Mouse (Mus musculus) gastrocnemius, postnatal 36 days (tissue): ENCODE measurements around the gene Samd4b. TPM values are rescaled to one million over a fixed set of nuclear protein-coding genes. Genes with fewer than 3 reads are reported as not detected.
A peak's percentile ranks its signal among the peaks of the same experiment; 100 is the strongest.

Experiments used
- DNase-seq, 2 experiments: peaks; one replicate each; pipeline ENCODE4 v3.0.0; 2022
- intact Hi-C: fragments of 180-260 bp; cut with DNase I; formaldehyde crosslinking; loops from one replicate; pipeline ENCODE4 v1.15.1; 2025
- total RNA-seq, 2 experiments: library from RNA; stranded (reverse); gene quantifications; 2 replicates each; pipeline ENCODE4 v1.2.3; 2021

The Samd4b gene
- total RNA-seq, 2 experiments from 2014 or later: 11.6 to 13.9 TPM

DNA sequence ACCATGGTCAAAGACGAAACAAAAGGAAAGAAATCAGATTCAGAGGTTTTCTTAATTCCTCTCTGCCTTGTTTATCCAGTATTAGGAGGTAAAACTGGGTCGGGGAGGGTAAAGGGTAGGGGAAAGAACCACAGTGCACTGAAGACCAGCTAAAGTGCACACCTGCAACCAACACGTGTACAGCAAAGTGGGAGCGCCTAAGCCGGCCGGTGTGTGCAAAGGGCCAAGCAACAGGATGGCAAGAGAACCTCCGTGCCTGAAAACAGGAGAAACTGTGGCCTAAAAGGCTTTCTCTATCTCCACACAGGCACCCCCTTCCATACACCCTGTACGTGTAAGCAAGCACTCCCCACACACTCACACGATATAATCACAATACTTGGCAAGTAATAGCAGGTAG, 212.7 kb downstream of the Samd4b start:
- intact Hi-C loops: no loop called here
- no peak for DNase-seq

DNA sequence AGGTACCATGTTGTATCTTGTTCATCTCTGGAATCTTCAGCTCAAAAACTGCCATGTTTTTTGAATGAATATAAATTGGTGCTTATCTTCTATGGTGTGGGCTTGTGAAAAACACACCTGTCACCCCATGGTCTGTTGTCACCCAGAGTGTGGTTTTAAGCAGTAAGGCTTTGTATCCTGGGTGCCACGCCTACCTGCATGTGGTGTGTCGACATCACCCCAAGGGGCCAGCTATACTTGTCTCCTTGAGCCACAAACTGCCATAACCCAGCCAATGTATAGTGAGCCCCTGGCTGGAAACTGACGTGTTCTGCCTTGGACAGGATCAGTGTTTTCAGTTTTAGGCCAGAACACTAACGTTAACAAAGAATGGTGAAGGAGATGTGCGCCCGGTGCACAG, 213.8 kb downstream of the Samd4b start:
- no peak for DNase-seq
- intact Hi-C loops: no loop called here

DNA sequence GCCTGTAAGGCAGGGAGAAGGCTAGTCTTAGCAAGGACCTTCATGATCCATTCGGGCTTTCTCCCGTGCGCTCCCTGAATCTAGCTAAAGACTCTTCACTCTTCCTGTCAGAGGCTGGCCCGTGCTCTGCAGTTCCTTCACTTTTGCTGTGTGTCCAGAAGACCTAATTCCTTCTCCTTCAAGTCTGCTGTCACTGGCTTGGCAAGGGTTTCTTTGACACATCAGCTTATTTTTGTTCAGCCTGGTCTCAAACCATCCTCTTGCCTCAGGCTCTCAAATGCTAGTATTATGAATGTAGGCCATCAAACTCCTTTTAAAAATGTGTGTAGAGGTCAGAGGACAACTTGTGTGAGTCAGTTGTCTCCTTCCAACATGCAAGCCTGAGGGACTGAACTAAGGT, 214.3 kb downstream of the Samd4b start:
- no peak for DNase-seq
- intact Hi-C loops: no loop called here

DNA sequence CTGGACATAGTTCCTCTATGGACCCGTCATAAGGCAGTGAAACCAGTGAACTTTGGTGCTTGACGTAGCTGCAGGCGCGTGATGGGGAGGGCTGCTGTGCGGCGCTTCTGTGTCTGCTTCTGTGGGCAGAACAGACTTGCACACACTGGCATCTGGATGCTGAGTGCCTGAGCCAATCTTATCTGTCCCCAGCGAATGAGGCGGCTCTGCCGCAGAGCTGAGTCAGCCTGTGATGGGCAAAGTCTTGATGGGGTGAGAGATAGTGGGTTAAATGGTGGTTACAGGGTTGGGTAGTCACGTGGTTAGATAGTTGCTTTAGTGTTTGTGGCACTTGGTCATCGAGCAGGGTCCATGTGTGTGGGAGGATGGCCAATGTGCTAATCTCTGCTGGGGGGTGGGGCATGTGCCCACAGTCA, 215.0 kb downstream of the Samd4b start:
- peak in 1 of 2 experiments; percentile 26 for DNase-seq
- intact Hi-C loops: no loop called here

DNA sequence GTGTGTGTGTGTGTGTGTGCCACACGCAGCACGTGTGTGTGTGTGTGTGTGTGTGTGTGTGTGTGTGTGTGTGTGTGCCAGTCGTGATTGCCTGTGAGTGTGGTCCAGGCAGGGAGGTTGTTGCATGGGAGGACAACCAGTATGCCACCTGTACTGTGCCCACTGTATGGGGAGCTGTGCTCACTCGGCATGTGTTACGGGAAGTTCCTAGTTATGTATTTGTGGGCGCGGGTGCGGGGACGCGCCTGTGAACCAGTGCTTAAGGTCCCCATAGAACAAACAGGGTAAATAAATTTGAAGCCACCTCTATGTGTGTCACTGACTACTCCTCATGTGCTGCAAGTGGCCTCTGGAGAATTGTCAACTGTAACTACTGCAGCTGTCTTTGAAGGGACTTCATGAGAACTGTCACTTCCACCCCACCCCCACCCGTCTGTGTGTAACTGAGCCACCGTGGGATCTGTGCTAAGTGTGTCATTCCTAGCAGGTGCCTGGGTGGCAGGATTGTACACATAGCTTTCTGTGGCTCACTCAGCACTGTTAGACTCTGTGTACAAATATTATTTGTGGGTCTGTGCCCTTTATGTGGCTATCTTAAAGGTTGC, 215.5 kb downstream of the Samd4b start:
- DNase-seq: no peak
- intact Hi-C loops: no loop called here

DNA sequence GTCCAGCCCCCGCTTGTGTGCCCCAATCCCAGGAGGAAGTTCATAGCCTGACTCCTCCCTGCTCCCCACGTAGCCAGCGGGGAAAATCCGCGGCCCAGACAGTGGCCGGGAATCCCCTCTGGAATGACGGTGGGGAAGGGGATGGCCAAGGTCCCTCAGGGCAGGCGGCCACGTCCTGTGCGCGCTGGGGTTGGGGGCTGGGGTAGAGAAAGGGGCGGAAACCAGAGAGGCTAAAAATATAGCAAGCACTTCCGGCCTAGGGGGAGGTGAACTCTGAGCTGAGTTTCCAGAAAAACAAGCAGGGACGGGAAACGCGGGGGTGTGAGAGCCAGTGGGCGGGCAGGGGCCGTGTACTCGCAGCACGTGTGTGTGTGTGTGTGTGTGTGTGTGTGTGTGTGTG, 216.0 kb downstream of the Samd4b start:
- intact Hi-C loops: no loop called here
- DNase-seq: peak; percentile 76 to 78

DNA sequence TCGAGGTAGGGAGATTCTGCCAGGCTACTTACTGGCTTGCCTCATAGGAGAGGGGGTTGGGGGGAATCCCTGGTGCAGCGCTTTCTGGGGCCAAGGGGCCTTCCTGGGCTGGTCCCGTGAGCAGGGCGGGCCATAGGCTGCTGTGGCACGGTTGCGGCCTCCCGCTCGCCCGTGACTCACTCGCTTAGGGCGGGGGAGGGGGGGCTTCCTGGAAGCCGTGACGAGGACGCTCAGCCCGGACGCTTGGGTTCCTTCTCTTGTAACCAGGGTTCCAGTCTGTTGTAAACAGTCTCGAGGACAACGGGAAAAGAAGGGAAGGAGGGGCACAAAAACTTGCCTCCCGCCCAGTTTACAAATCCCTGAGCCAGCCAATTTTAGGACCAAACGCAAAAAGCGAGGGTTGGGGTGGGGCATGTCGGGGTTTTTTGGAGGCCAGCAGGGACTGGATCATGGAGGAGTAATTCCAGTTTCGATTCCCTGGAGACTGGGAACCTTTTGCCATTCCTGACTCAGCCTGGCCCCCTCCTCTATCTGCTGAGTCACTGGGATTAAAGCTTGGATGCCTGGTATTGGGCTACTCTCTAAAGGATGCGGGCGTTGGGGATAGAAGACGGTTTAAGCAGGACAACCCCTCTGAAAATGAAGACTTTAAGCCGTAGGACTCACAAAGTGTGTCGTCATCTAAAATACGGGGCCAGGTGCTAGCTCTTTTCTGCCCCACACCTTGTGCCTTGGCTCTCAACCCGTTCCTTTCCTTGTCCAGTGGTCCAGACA, 216.7 kb downstream of the Samd4b start:
- intact Hi-C loops: no loop called here
- DNase-seq: peak; percentile 72 to 81

DNA sequence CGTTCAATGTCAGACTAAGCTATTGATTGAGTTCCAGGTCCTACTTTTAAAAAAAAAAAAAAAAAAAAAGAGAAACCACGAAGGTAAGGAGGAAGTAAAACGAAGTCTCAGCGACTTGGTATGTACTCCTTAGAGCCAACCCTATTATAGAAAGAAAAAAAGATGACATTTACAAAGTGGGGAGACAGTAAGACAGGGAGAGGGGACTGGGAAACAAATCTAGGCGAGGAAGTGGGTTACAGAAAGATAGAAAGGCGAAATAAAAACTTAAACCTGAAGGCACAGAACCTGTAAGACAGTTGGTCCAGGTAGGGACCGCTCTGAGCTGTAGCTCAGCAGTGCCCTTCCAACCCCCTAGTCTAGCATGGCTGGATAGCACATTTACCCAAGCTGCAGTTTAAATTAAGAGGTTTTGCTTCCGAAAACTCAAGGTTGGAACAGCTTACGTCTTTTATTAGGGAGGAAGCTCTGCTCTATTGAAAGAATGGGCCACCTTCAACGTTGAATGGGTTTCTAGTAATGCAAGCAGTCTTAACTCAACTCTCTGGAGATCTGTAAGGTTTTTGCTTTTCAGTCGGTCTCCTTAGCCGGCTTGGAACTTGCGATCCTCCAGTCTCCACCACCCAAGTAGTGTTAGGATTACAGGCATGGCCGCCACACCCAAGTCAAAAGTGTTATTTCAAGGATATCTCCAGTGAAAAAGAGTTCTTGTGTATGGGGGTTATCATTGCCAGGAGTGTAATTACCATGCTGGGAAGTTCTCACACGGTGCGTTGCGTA, 217.5 kb downstream of the Samd4b start, which contains the start of gene Zfp36:
TSS of gene Zfp36 (minus strand) at position 17 of the 780 bp plus-strand sequence.
- no peak for DNase-seq

DNA sequence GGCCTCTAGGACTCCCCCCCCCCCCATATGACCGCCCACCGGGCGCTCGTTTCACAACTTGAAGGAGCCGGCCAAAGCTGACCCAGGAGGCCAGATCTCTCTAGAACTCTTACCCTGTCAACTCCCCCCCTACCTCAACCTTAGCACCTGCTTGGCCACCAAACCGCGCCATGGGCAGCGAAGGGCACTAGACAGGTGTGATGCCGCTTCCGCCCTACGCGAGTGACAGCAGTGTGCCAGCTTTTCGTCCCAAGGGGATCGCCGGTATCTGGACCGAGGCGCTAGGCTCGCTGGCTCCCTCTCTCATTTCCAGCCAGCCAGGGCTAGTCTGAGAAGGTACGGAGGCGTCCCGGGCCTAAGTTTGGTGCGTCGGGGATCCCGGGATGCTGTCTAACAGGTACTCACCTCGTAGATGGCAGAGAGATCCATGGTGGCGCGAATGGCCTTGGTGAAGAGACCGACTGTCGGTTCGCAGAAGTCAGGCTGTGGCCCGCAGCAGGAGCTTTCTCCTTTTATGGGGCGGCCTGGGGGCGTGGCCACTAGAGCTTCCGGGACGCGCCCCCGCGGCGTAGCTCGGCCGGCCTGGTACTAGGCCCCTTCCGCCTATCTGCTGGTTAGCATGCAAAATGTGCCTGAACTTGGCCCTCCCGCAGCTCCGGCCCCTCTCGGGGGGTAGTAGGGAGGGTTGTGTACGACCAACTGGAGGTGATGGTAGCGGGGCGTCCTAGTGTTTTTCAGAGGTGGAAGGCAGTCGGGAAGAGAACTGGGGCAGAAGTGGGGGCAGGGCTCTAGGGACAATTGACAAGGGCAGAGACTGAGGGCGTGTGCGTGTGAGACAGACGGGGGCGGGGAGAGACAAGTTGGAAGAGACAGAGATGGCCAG, 218.9 kb downstream of the Samd4b start:
- intact Hi-C loops: no loop called here
- peak; percentile 96 for DNase-seq

More for the DNA sequence above, 217.5 kb downstream of the Samd4b start, which contains the start of gene Zfp36:
- intact Hi-C loops: no loop called here

DNA sequence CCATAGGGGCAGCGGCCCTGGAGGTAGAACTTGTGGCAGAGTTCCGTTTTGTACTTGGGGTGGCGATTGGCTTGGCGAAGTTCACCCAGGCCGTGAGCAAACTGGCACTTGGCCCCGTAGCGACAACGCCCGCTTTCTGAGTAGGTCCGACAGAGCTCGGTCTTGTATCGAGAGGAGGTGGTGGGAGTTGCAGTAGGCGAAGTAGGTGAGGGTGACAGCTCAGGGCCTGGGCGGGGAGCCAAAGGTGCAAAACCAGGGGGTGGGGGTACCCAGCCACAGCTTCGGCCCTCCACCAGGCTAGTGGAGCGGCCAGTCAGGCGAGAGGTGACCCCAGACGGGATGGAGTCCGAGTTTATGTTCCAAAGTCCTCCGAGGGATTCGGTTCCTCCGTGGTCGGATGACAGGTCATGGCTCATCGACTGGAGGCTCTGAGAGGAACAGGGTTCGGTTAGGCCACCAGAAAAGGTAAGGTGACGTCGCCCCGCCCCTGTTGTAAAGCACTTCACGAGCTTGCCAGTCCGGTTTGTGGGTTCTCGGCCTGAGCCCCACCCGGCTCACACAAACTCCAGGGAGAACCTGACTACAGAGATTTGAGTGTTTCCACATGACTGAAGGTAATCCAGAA, 219.8 kb downstream of the Samd4b start:
- intact Hi-C loops: no loop called here
- peak; percentile 58 to 67 for DNase-seq

DNA sequence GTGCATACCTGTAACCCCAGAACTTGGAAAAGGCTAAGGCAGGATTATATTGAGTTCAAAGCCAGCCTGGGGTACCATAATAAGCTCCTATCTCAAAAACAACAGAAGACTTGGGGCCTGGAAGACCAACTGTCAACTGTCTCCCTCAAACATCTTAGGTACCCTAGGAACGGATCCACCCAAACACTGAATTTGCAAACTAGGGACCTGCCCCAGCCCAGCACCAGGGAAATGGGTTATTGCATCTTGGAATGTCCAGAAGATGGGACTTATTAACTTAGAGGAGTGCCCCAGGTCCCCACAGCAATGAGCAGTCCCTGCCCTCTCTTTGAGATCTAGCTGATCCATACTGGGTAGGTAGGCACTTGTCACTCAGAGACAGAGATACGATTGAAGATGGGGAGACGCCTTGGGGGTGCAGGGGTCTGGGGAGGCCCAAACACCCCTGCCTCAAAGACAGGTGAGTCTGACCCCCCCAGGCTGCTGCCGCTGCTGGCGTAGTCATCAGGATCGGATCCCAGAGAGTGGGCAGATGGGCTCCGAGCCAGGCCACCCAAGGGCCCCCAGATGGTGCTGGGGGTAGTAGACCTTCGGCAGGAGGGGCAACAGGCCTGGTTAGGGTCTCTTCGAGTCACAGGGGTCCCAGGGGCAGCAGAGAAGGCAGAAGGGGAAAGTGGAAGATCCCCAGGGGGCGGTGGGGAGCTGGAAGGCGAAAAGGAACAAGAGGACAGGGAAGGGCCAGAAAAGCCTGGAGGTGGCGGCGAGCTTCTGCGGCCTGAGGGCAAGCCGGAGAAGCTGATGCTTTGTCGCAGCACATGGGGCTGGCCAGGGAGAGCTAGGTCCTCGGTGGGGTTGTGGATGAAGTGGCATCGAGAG, 220.5 kb downstream of the Samd4b start:
- intact Hi-C loops: no loop called here
- peak in 1 of 2 experiments; percentile 53 for DNase-seq

DNA sequence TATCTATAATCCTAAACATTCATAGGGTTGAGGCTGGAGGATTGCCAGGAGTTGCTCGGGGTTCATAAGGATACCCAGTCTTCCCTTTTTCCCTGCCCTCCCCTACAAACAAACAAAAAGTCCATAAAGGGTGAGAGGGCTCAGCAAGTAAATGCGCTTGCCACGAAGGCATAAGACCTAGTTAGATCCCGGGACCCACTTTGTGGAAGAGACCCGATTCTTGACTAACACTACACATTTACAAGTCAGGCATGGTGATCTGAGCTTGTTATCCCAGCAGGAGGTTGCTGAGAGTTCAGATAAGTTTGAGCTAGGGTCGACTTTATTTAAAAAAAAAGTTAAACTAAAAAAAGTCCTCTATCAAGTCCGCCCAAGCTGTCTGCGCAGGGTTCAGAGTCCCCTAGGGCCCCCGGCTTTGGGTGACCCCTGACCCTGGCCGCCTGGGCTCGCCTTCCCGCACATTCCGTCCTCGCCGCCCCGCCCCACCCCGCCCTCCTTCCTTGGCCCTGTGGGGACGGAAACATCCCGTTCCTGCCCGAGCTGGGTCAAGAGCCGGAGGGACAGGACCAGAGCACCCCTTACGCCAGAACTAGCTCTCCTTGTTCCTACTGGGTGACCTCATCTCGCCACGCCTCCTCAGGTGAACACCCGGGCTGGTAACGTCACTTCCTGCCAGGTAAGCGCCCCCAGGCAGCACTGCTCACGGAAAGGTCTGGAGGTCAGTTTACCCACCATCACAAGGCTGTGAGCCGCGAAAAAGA, 221.8 kb downstream of the Samd4b start:
- intact Hi-C loops: no loop called here
- DNase-seq: peak; percentile 72 to 87

DNA sequence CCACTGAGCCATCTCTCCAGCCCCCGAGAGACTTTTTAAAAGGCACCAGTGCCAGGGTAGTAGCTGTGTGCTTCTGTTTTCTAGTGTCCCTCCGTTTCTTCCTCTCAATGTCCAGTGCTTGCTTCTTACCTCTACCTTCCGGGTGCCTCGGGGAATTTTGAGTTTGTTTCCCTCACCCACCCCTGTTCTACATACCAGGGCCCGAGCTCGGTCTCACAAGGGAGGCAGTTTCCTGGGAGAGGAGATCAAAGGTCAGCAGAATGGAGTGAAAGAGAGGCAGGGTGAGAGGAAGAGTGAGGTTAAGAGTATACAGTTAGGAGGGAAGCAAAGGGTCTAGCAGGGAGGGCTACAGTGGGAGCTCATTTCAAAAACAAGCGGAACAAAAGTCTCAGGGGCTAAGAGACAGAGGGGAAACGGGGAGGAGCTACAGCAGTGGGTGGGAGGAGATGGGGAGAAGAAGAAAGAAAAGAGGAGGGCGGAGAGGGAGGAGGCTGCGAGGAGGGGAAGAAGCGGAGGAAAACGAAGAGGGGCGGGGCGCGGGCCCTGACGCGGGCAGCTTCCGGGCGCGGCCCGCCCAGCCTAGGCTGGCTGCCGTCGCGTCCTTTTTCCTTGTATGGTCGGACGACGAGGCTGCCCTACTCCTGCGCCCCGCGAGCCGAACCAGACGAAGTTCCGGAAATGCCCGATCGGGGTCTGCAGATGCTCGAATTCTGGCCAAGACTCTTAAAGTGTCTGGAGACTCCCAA, 222.6 kb downstream of the Samd4b start:
- peak; percentile 84 to 91 for DNase-seq
- intact Hi-C loops: no loop called here

DNA sequence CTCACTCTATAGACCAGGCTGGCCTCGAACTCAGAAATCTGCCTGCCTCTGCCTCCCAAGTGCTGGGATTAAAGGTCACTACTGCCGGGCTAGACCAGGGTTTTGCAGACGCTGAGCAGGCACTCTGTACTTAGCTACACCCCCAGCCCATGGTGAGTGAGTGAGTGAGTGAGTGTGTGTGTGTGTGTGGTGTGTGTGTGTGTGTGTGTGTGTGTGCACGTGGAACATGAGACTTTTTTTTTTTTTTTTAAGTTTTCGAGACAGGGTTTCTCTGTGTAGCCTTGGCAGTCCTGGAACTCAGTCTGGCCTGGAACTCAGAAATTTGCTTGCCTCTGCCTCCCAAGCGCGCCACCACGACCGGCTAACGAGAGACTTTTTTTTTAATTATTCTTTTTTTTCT, 223.3 kb downstream of the Samd4b start:
- no peak for DNase-seq
- intact Hi-C loops: no loop called here

DNA sequence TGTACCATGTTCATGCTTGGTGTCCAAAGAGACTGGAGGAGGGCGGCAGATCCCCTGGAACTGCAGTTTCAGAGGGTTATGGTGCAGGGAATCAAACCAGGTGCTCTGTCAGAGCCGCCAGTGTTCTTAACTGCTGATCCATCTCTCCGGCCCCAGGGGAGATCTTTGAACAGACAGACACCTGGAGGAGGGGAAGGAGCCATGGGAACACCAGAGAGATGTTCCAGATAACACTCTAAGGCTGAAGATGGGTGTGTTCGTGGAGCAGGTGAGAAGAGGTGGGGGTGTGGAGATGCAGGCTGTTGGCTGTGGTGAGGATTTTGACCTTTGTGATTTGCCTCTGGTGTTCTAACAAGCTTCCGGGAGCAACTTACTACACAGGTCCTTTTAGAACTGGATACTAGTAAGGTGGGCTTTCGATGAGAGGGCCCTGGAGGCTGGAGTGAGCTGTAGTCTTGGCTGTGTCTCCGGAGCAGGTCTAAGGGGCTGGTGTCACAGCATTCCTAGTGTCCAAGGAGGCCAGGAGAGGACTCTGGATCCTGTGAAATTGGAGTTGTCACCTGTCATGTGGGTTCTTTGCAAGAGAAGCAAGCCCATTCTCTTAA, 224.0 kb downstream of the Samd4b start:
- intact Hi-C loops: loop anchor here (1.0 kb wide), 1 partner anchor 12 kb away; no protein-coding TSS in a partner anchor
- no peak for DNase-seq

DNA sequence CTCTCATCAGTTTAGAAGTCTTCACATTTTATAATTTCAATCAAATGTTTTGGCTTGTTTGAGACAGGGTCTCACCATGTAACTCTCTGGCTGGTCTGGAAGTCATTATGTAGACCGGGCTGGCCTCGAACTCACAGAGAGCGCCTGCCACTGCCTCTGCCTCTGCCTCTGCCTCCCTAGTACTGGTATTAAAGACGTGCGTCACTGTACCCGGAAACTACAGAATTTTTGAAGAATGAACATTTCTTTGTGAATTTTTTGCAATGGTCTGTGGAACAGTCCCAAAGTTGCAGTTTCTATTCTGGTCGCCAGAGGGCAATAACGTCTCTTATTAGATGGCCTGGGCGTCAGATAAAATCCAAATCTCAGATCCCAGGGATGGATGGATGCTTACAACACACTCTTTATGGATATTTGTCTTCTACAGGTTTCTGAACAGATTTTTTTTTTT, 224.8 kb downstream of the Samd4b start:
- intact Hi-C loops: loop anchor here (1.0 kb wide), 1 partner anchor 13 kb away; no protein-coding TSS in a partner anchor
- peak in 1 of 2 experiments; percentile 72 for DNase-seq
